Mouse (Mus musculus) testis, adult 2 months (tissue): ENCODE data around the gene Kif6. TPM values are rescaled to one million over a fixed set of nuclear protein-coding genes. Genes with fewer than 3 reads are reported as not detected.
A peak's percentile ranks its signal among the peaks of the same experiment; 100 is the strongest.

ENCODE experiments used
- H3K27ac ChIP-seq: fragments of 200-500 bp; 2 replicates; pipeline ENCODE4 v1.5.1; 2012; ENCODE audit warnings: low read depth, low read length; ENCODE audit not compliant: control insufficient read depth, insufficient read depth
- H3K27me3 ChIP-seq: fragments of 200-500 bp; 2 replicates; pipeline ENCODE4 v1.6.1; 2012; ENCODE audit warnings: mild to moderate bottlenecking, low read length, moderate library complexity; ENCODE audit not compliant: control insufficient read depth, insufficient read depth
- H3K36me3 ChIP-seq: fragments of 200-500 bp; 2 replicates; pipeline ENCODE4 v1.6.1; 2012; ENCODE audit warnings: mild to moderate bottlenecking, low read length; ENCODE audit not compliant: control insufficient read depth, insufficient read depth
- H3K4me1 ChIP-seq: fragments of 200-500 bp; 2 replicates; pipeline ENCODE4 v1.6.1; 2012; ENCODE audit warnings: low read length; ENCODE audit not compliant: control insufficient read depth, insufficient read depth
- H3K4me3 ChIP-seq: fragments of 200-500 bp; 2 replicates; pipeline ENCODE4 v1.5.1; 2012; ENCODE audit warnings: low read depth, mild to moderate bottlenecking, low read length, moderate library complexity, mixed read lengths; ENCODE audit not compliant: control insufficient read depth
- CTCF ChIP-seq: fragments of 200-500 bp; IDR thresholded peaks from 2 replicates; pipeline ENCODE4 v1.5.1; 2012; ENCODE audit warnings: low read depth, mild to moderate bottlenecking, inconsistent platforms, low read length, moderate library complexity; ENCODE audit not compliant: control insufficient read depth, insufficient read depth, insufficient replicate concordance
- POLR2A ChIP-seq: fragments of 200-500 bp; IDR thresholded peaks from 2 replicates; pipeline ENCODE4 v1.6.1; 2012; ENCODE audit warnings: low read depth, mild to moderate bottlenecking, inconsistent platforms, low read length, moderate library complexity; ENCODE audit not compliant: control insufficient read depth
- polyA plus RNA-seq: library from polyadenylated mRNA; depleted of rRNA; stranded (reverse); fragments of >200 nt; gene quantifications from 2 replicates; pipeline ENCODE4 v1.2.3, GENCODE M21; 2012

Gene Kif6
- polyA plus RNA-seq, 1 experiment, result 5.8 TPM

- Histone ChIP-seq H3K4me1 (no peaks in the 10 kb centered on the region), H3K27ac (no peak overlapping the region), H3K27me3 (no peaks in the 10 kb centered on the region), H3K4me3 (no peak overlapping the region), H3K36me3 (no peaks in the 10 kb centered on the region)
- no peak for TF ChIP-seq POLR2A
- no peak for TF ChIP-seq CTCF
Observed at GRCm38 (mm10) chr17:49808712-49809343, 193.9 kb downstream of the Kif6 start.

GRCm38 (mm10) chr17:49813893-49814640, 199.1 kb downstream of the Kif6 start:
- TF ChIP-seq CTCF (peak; percentile 11; the same call in 1 of the 2 replicates), POLR2A (no peak)
- Histone ChIP-seq H3K36me3 (no peaks in the 10 kb centered on the region), H3K4me1 (no peaks in the 10 kb centered on the region), H3K27ac (no peak overlapping the region), H3K4me3 (no peak overlapping the region), H3K27me3 (no peaks in the 10 kb centered on the region)

- Histone ChIP-seq H3K36me3 (no peaks in the 10 kb centered on the region), H3K27ac (no peak overlapping the region), H3K4me1 (no peaks in the 10 kb centered on the region), H3K4me3 (no peak overlapping the region), H3K27me3 (no peaks in the 10 kb centered on the region)
- TF ChIP-seq POLR2A, result no peak
Observed at GRCm38 (mm10) chr17:49816067-49816565, 201.2 kb downstream of the Kif6 start.

- no peak overlapping the region for H3K4me3 ChIP-seq
- no peaks in the 10 kb centered on the region for H3K27me3 ChIP-seq
- no peaks in the 10 kb centered on the region for H3K36me3 ChIP-seq
- no peaks in the 10 kb centered on the region for H3K4me1 ChIP-seq
- TF ChIP-seq POLR2A (no peak), CTCF (no peak)
- H3K27ac ChIP-seq, result no peak overlapping the region
Observed at GRCm38 (mm10) chr17:49816703-49817102, 201.8 kb downstream of the Kif6 start.

- no peaks in the 10 kb centered on the region for H3K4me1 ChIP-seq
- no peaks in the 10 kb centered on the region for H3K36me3 ChIP-seq
- H3K4me3 ChIP-seq, result peak overlapping the region; percentile 62; the same call in 1 of the 2 replicates
- TF ChIP-seq POLR2A, result no peak
- no peak for TF ChIP-seq CTCF
- no peak overlapping the region for H3K27ac ChIP-seq
- H3K27me3 ChIP-seq, result no peaks in the 10 kb centered on the region
Observed at GRCm38 (mm10) chr17:49820203-49820602, 205.3 kb downstream of the Kif6 start.

GRCm38 (mm10) chr17:49824142-49824840, 209.4 kb downstream of the Kif6 start:
- Histone ChIP-seq H3K27me3 (no peaks in the 10 kb centered on the region), H3K4me3 (no peak overlapping the region), H3K27ac (no peak overlapping the region), H3K36me3 (no peaks in the 10 kb centered on the region), H3K4me1 (no peaks in the 10 kb centered on the region)
- TF ChIP-seq POLR2A (no peak), CTCF (no peak)

GRCm38 (mm10) chr17:49824841-49825450, 210.0 kb downstream of the Kif6 start:
- Histone ChIP-seq H3K27ac (no peak overlapping the region), H3K36me3 (no peaks in the 10 kb centered on the region), H3K27me3 (no peaks in the 10 kb centered on the region), H3K4me3 (no peak overlapping the region), H3K4me1 (peaks cover 2% of the 10 kb centered on the region; the same call in 1 of the 2 replicates)
- no peak for TF ChIP-seq CTCF
- TF ChIP-seq POLR2A, result no peak
